Mouse (Mus musculus) Patski (cell line): ENCODE data around the gene Helq. TPM values are rescaled to one million over a fixed set of nuclear protein-coding genes. Genes with fewer than 3 reads are reported as not detected.

Source experiments
- ATAC-seq: fragments of 100-300 bp; one replicate; pipeline ENCODE4 v1.8.0; 2021
- CTCF ChIA-PET: fragments of 350-600 bp; sonication (Branson Sonifier 250); formaldehyde crosslinking; loops from one replicate; lab custom pipeline; 2022; ENCODE audit warnings: inconsistent platforms; lab: Charles Lee
- POLR2A ChIA-PET: fragments of 350-600 bp; sonication (Branson Sonifier 250); formaldehyde crosslinking; loops from one replicate; lab custom pipeline; 2022; ENCODE audit warnings: antibody characterized with exemption, inconsistent platforms; lab: Charles Lee
- DNase-seq: peaks from one replicate; pipeline ENCODE4 v3.0.0-alpha.2; 2011; ENCODE audit warnings: low read depth, low spot score
- H3K27me3 ChIP-seq: fragments of 371-371 bp; one replicate; pipeline ENCODE4 v1.5.1; 2021
- CTCF ChIP-seq: fragments of 100-300 bp; IDR thresholded peaks from one replicate; pipeline ENCODE4 v1.5.1; 2021
- in situ Hi-C: fragments of 300-500 bp; cut with MboI; formaldehyde crosslinking; loops from 3 replicates; pipeline ENCODE4 v1.11.1; 2018; ENCODE audit warnings: low pct_unique_long_range_greater_than_20kb, mixed read lengths
- polyA plus RNA-seq: library from polyadenylated mRNA; unstranded; gene quantifications from one replicate; pipeline ENCODE4 v1.2.3, GENCODE M21; 2021

The Helq gene
- polyA plus RNA-seq, 1 experiment from 2014 or later: 22.8 TPM

GRCm38 (mm10) chr5:100753407-100753806 is 45.0 kb downstream of the Helq start:
- no peak for TF ChIP-seq CTCF
- ChIA-PET POLR2A (no interaction called here), CTCF (interaction anchor here (2.0 kb wide), 1 partner anchor 11 kb away, joined by 5 read pairs; no protein-coding TSS in a partner anchor)
- H3K27me3 ChIP-seq: no peaks in the 10 kb centered on the region
- in situ Hi-C loops: no loop called here
- DNase-seq (no peak), ATAC-seq (no peak)

- in situ Hi-C loops: no loop called here
- POLR2A ChIA-PET: no interaction called here
- no peak for ATAC-seq
- no peak for DNase-seq
- TF ChIP-seq CTCF: no peak
- CTCF ChIA-PET: interaction anchor here (1.1 kb wide), 1 partner anchor 11 kb away, joined by 3 read pairs; no protein-coding TSS in a partner anchor
- H3K27me3 ChIP-seq: no peaks in the 10 kb centered on the region
Observed at GRCm38 (mm10) chr5:100751655-100752054, 46.7 kb downstream of the Helq start.

DNA sequence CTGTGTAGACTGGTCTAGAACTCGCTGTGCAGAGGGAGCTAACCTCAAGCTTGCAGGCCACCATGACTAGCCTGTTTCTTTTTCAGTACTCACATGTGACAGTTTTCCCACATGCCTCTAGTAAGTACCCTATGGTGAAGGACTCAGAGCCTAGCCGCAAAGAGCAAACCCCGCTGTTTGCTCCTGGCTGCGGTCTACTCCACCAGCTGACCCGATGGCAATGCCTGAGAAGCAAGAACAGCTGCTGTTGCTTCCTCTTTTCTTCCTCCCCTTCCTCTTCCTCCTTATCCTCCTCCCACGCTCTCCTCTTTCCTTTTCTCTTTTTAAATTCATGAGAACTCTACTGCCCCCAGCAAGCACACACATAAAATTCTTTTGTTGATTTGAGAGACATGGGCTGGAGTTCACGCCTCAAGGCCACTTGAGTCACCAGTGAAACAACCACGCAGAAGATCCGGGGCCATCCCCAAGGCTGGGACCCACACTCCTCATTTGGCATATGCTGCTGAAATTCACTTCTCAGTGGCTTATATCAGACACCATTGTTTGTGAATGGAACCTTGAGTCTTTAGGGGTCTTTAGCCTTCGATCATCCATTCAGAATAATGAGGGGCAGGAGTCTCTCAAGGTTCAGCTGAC is 47.7 kb downstream of the Helq start:
- ChIA-PET CTCF (interaction anchor here (1.1 kb wide), 1 partner anchor 12 kb away, joined by 3 read pairs; no protein-coding TSS in a partner anchor), POLR2A (no interaction called here)
- ATAC-seq (no peak), DNase-seq (no peak)
- H3K27me3 ChIP-seq: no peaks in the 10 kb centered on the region
- in situ Hi-C loops: no loop called here
- TF ChIP-seq CTCF: no peak

- DNase-seq: no peak
- in situ Hi-C loops: no loop called here
- ATAC-seq: no peak
- H3K27me3 ChIP-seq: no peaks in the 10 kb centered on the region
- CTCF ChIA-PET: no interaction called here
- POLR2A ChIA-PET: no interaction called here
- TF ChIP-seq CTCF: no peak
Observed at GRCm38 (mm10) chr5:100738802-100739201, 59.6 kb downstream of the Helq start.

GRCm38 (mm10) chr5:100736919-100737318 is 61.5 kb downstream of the Helq start:
- in situ Hi-C loops: no loop called here
- no peak for ATAC-seq
- no peaks in the 10 kb centered on the region for H3K27me3 ChIP-seq
- CTCF ChIA-PET: no interaction called here
- no peak for DNase-seq
- POLR2A ChIA-PET: no interaction called here
- no peak for TF ChIP-seq CTCF

- in situ Hi-C loops: no loop called here
- DNase-seq (no peak), ATAC-seq (no peak)
- no peak for TF ChIP-seq CTCF
- POLR2A ChIA-PET: no interaction called here
- CTCF ChIA-PET: no interaction called here
- no peaks in the 10 kb centered on the region for H3K27me3 ChIP-seq
Observed at GRCm38 (mm10) chr5:100734535-100734934, 63.9 kb downstream of the Helq start.

- CTCF ChIA-PET: no interaction called here
- in situ Hi-C loops: no loop called here
- TF ChIP-seq CTCF: no peak
- no peaks in the 10 kb centered on the region for H3K27me3 ChIP-seq
- POLR2A ChIA-PET: no interaction called here
- DNase-seq (no peak), ATAC-seq (no peak)
Observed at GRCm38 (mm10) chr5:100728757-100729156, 69.6 kb downstream of the Helq start.

DNA sequence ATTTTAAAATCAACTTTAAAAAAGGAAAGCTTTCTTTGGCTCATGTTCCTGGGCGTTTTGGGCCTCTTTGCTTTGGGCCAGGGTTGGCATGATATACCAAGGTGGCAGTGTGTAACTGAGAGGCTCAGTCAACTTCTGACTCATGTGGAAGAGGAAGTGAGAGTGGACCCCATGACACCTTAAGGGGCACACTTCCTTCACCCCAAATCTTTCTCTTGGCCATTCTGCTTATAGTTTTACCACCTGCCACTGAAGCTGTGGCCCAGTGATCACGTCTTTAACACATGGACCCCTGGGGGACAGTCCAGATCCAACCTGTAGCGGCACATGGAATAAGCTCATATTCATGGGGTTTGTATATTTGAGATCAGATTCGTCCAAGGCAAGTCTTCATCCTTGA is 72.4 kb downstream of the Helq start:
- in situ Hi-C loops: no loop called here
- H3K27me3 ChIP-seq: no peaks in the 10 kb centered on the region
- ATAC-seq: no peak
- POLR2A ChIA-PET: no interaction called here
- CTCF ChIA-PET: no interaction called here
- TF ChIP-seq CTCF: no peak
- no peak for DNase-seq

- in situ Hi-C loops: loop anchor here (25.0 kb wide), 1 partner anchor 968 kb away; no protein-coding TSS in a partner anchor
- CTCF ChIA-PET: no interaction called here
- no peak for ATAC-seq
Observed at GRCm38 (mm10) chr5:100719235-100720088, 78.9 kb downstream of the Helq start, which contains the start of gene Hpse. Hpse (minus strand) TSS chr5:100719716.

DNA sequence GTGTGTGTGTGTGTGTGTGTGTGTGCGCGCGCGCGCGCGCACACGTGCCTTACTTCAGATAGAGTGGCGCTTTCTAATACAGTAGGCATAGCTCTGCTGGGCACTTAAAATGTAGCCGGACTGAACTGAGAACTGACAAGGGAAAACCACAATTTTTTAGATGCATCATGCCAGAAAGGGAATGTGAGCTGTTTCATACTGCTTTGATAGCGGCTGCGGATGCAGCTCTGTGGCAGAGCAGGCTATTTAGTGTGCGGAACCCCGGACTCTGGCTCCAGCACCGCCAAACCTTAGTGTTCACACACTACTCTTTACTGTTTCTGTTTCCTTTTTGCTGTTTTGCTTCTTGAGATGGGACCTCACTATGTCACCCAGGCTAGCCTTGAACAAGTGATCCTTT is 81.6 kb downstream of the Helq start:
- ATAC-seq: no peak
- ChIA-PET CTCF (interaction anchor here (0.9 to 1.1 kb wide), 2 partner anchors 31 to 42 kb away, joined by 3 read pairs; partner anchors contain the start of gene Coq2), POLR2A (no interaction called here)
- in situ Hi-C loops: loop anchor here (25.0 kb wide), 1 partner anchor 971 kb away; no protein-coding TSS in a partner anchor
- no peak for TF ChIP-seq CTCF
- DNase-seq: no peak
- no peaks in the 10 kb centered on the region for H3K27me3 ChIP-seq

More at GRCm38 (mm10) chr5:100719235-100720088, 78.9 kb downstream of the Helq start, which contains the start of gene Hpse:
- DNase-seq: no peak
- POLR2A ChIA-PET: no interaction called here
- TF ChIP-seq CTCF: no peak
- no peaks in the 10 kb centered on the region for H3K27me3 ChIP-seq

Other genes starting within 250 kb of the Helq start
- gene Plac8, start 226.4 kb downstream of the Helq start, polyA plus RNA-seq: 92.7 TPM
- gene Coq2, start 123.5 kb downstream of the Helq start, polyA plus RNA-seq: 83.6 TPM
- 1.6 TPM for gene Hpse, start 78.9 kb downstream of the Helq start, polyA plus RNA-seq
- gene Mrps18c, start within 50 bp of the Helq start, polyA plus RNA-seq: 99.9 TPM
- 18.5 TPM for gene Abraxas1, start 22.4 kb upstream of the Helq start, polyA plus RNA-seq
- 11.9 TPM for gene Gpat3, start 47.1 kb upstream of the Helq start, polyA plus RNA-seq